Mouse (Mus musculus): ENCODE results near the gene Zfp113. TPM values are rescaled to one million over a fixed set of nuclear protein-coding genes. Genes with fewer than 3 reads are reported as not detected.
"Not testable (repeated sequence)": the region's sequence is repeated elsewhere in the genome, so short reads cannot be mapped to it uniquely, and the experiment has no call there.

The Zfp113 gene
- total RNA-seq, 2 experiments from 2014 or later: 1.4 to 3.5 TPM

DNA sequence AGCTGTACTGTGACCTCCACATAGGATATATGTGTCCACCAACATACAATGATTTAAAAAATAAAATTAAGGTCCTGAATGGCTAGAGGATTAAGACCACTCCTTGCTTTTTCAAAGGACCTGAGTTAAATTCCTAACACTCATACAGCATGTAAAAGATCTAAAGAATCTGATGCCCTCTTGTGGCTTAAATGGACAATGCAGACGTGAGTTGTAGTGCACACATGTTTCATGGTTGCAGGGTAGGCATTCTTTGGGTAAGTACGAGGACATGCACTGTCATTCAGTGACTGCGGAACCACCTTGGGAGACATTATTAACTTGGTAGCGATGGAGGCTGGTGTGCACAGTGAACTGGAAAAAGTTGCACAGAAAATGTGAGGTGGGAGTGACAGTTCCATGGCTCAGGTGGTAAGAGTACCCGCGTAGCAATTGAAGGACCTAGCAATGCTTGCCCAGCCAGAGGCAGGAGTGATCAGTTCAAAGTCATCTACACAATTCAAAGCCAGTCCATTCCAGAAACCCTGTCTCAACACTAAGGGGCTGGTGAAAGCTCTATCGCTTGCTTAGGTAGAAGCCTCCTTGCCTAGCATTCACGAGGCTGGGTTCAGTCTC lies 17.5 kb downstream of the Zfp113 start:
- ATAC-seq (ENCODE audit: poor library complexity, severe bottlenecking): peak; percentile 81

DNA sequence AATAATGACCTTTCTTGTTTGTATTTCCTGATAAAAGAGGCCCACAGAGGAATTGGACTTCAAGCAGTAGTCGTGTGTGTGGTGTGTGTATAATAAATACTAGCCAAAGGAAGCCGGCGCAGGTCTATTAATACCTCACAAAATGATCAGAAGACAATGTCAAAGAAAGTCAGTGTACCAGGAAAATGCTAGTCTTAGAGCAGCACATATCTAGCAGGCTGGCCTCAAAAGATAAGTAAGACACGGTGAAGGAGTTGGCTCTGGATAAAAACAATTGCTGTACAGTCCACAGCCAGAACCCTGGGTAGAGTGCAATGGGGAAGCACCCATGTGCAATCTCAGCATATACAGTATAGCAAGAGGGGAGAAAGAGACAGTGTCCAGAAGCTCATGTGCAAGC lies 18.3 kb downstream of the Zfp113 start:
- no peak for ATAC-seq (ENCODE audit: poor library complexity, severe bottlenecking)

DNA sequence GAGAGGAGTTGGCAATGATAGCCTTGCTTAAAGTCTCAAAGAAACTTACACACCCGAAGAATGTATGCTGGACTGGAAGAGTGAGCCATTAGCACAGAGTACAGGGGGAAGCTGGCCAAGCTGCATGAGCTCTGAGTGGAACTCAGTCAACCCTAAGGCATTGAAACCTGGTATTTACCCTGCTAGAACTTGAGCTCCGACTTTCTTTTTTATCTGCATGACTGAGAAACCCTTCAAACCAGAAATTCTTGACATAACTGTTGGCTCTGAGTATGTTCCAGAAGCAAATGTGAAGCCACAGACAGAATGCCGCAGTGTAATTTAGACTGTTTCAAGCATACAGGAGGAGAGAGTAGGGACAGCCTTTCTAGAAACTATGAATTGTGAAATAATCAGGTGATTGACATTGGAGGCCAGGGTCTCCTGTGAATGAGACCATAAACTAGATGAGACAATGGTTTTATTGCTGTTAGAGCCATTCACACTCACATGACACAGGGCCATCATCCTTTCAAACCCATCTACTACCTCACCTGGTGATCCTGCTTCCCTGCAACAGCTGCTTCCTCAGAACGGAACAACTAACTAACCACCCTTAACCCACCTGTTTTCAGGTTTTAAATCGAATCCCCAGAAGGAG lies 23.0 kb downstream of the Zfp113 start:
- ATAC-seq (ENCODE audit: poor library complexity, severe bottlenecking): no peak

- ATAC-seq (ENCODE audit: poor library complexity, severe bottlenecking): no peak
Measured at GRCm38 (mm10) chr5:138118041-138118440, 37.5 kb downstream of the Zfp113 start.

GRCm38 (mm10) chr5:138117199-138118015 lies 38.1 kb downstream of the Zfp113 start:
- ATAC-seq (ENCODE audit: poor library complexity, severe bottlenecking): 0 out of 2 replicates have a peak, but pooled peaks have one; percentile 0

- ATAC-seq (ENCODE audit: poor library complexity, severe bottlenecking): peak; percentile 100
Measured at GRCm38 (mm10) chr5:138116255-138117198, 39.0 kb downstream of the Zfp113 start, which contains the start of gene Zscan21. Gene Zscan21 (plus strand): TSS chr5:138116903.

DNA sequence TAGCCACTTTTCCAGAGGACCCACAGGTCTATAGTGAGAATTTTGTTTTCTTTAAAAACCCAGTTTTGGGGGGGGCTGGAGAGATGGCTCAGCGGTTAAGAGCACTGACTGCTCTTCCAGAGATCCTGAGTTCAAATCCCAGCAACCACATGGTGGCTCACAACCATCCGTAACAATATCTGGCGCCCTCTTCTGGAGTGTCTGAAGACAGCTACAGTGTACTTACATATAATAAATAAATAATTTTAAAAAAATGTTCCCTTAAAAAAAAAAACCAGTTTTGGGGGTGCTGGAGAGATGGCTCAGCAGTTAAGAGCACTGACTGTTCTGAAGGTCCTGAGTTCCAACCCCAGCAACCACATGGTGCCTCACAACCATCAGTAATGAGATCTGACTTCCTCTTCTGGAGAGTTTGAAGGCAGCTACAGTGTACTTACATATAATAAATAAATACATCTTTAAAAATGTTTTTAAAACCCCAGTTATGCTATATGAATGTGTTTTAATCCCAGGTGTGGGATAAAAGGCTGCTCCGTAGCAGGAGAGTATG lies 45.6 kb downstream of the Zfp113 start:
- ATAC-seq (ENCODE audit: poor library complexity, severe bottlenecking): not testable (repeated sequence)

- ATAC-seq (ENCODE audit: poor library complexity, severe bottlenecking): no peak
Measured at GRCm38 (mm10) chr5:138107130-138107529, 48.4 kb downstream of the Zfp113 start.

DNA sequence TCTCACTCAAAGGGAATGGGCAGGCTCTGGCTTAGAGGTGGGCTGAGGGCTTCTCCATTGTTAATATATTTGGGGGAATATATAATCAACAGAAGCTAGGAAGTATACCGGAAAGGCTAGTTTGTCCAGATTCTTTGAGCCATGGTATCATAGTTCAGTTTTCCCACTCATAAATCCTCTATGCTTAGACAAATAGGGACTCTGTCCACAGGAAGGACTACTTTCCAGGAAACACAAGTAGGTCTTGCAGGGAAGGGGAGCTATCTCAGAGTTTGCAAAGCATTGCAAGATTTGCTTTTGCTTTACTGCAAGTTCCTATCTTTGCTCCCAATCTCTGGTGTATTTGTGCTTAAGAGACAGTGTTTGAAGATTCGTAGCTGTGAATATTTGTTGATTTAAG lies 50.6 kb downstream of the Zfp113 start:
- ATAC-seq (ENCODE audit: poor library complexity, severe bottlenecking): no peak

GRCm38 (mm10) chr5:138094474-138094873 lies 61.1 kb downstream of the Zfp113 start:
- ATAC-seq (ENCODE audit: poor library complexity, severe bottlenecking): no peak

DNA sequence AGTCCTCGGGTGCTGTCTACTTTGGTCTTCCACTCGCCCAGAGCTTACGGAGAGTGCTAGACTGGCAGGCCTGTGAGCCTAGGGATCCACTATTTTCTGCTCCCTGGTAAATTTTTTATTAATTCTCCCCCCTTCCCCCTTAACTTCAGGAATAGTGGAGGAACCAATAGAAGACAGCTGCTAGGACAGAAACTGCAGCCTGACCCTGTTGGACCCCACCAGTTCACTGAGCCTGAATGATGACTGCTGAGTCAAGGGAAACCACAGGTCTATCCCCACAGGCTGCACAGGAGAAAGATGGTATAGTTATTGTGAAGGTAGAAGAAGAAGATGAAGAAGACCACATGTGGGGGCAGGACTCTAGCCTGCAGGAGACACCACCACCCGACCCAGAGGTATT lies 62.8 kb downstream of the Zfp113 start:
- ATAC-seq (ENCODE audit: poor library complexity, severe bottlenecking): no peak

DNA sequence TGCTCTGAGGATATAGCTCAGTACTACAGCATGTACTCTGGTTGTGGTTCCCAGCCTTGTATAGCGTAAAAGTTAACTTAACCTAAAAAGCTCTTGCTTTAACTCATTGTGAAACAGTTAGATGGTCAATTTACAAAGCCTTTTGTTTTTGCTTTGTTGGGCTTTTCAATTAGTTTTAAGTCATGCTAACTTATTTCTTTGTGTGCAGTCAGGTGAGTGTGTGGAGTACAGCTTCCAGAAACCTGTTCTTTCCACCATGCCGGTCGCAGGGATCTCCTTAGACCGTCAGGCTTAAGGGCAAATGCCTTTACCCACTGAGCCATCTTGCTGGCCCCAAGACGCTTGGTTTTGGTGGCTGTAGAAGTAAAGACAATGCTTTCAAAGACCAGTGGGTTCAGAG lies 64.8 kb downstream of the Zfp113 start:
- no peak for ATAC-seq (ENCODE audit: poor library complexity, severe bottlenecking)

- ATAC-seq (ENCODE audit: poor library complexity, severe bottlenecking): 0 out of 2 replicates have a peak, but pooled peaks have one; percentile 40
Measured at GRCm38 (mm10) chr5:138090271-138090670, 65.3 kb downstream of the Zfp113 start.

Other genes starting within 250 kb of the Zfp113 start
- gene Cyp3a13, start 234.1 kb downstream of the Zfp113 start, total RNA-seq (2015): not detected in 2 replicates
- gene Cyp3a13, start 234.1 kb downstream of the Zfp113 start, total RNA-seq (2017): not detected in 2 replicates
- gene Gjc3, start 192.6 kb downstream of the Zfp113 start, total RNA-seq (2015): not detected in 2 replicates
- gene Gjc3, start 192.6 kb downstream of the Zfp113 start, total RNA-seq (2017): not detected in 2 replicates
- not detected in 2 replicates for gene Azgp1, start 174.2 kb downstream of the Zfp113 start, total RNA-seq (2015)
- not detected in 2 replicates for gene Azgp1, start 174.2 kb downstream of the Zfp113 start, total RNA-seq (2017)
- gene Smok3a, start 134.5 kb downstream of the Zfp113 start, total RNA-seq (2015): not detected in 2 replicates
- not detected in 2 replicates for gene Smok3a, start 134.5 kb downstream of the Zfp113 start, total RNA-seq (2017)
- gene Smok3b, start 134.3 kb downstream of the Zfp113 start, total RNA-seq (2015): not detected in 2 replicates
- gene Smok3b, start 134.3 kb downstream of the Zfp113 start, total RNA-seq (2017): not detected in 2 replicates
- not detected in 2 replicates for gene Smok3c, start 102.5 kb downstream of the Zfp113 start, total RNA-seq (2015)
- gene Smok3c, start 102.5 kb downstream of the Zfp113 start, total RNA-seq (2017): not detected in 2 replicates
- gene Zkscan1, start 70.7 kb downstream of the Zfp113 start, total RNA-seq (2015): 16.1 TPM in 2 replicates
- 13.1 and 14.2 TPM in 2 replicates for gene Zkscan1, start 70.7 kb downstream of the Zfp113 start, total RNA-seq (2017)
- 10.3 and 12.2 TPM in 2 replicates for gene Zscan21, start 38.8 kb downstream of the Zfp113 start, total RNA-seq (2015)
- gene Zscan21, start 38.8 kb downstream of the Zfp113 start, total RNA-seq (2017): 7.2 and 7.7 TPM in 2 replicates
- 115 and 124 TPM in 2 replicates for gene Cops6, start 5.3 kb upstream of the Zfp113 start, total RNA-seq (2015)
- gene Cops6, start 5.3 kb upstream of the Zfp113 start, total RNA-seq (2017): 34.7 and 37.8 TPM in 2 replicates
- gene Ap4m1, start 16.3 kb upstream of the Zfp113 start, total RNA-seq (2015): 11.3 and 11.7 TPM in 2 replicates
- 23.5 and 28.5 TPM in 2 replicates for gene Ap4m1, start 16.3 kb upstream of the Zfp113 start, total RNA-seq (2017)
- 114 and 128 TPM in 2 replicates for gene Mcm7, start 16.7 kb upstream of the Zfp113 start, total RNA-seq (2015)
- 184 and 191 TPM in 2 replicates for gene Mcm7, start 16.7 kb upstream of the Zfp113 start, total RNA-seq (2017)
- 23.4 and 25.6 TPM in 2 replicates for gene Taf6, start 31.7 kb upstream of the Zfp113 start, total RNA-seq (2015)
- gene Taf6, start 31.7 kb upstream of the Zfp113 start, total RNA-seq (2017): 28.5 and 41.1 TPM in 2 replicates
- 24.0 and 25.5 TPM in 2 replicates for gene Cnpy4, start 31.7 kb upstream of the Zfp113 start, total RNA-seq (2015)
- 41.7 and 48.3 TPM in 2 replicates for gene Cnpy4, start 31.7 kb upstream of the Zfp113 start, total RNA-seq (2017)
- 5.3 and 6.5 TPM in 2 replicates for gene Mblac1, start 38.6 kb upstream of the Zfp113 start, total RNA-seq (2015)
- gene Mblac1, start 38.6 kb upstream of the Zfp113 start, total RNA-seq (2017): 4.6 and 5.8 TPM in 2 replicates
- gene Nxpe5, start 70.2 kb upstream of the Zfp113 start, total RNA-seq (2015): 0.87 and 1.2 TPM in 2 replicates
- 1.4 and 2.0 TPM in 2 replicates for gene Nxpe5, start 70.2 kb upstream of the Zfp113 start, total RNA-seq (2017)
- 187 and 189 TPM in 2 replicates for gene Lamtor4, start 99.7 kb upstream of the Zfp113 start, total RNA-seq (2015)
- 97.6 and 122 TPM in 2 replicates for gene Lamtor4, start 99.7 kb upstream of the Zfp113 start, total RNA-seq (2017)
- 51.5 and 53.9 TPM in 2 replicates for gene BC037034, start 108.3 kb upstream of the Zfp113 start, total RNA-seq (2015)
- gene BC037034, start 108.3 kb upstream of the Zfp113 start, total RNA-seq (2017): 49.2 and 54.9 TPM in 2 replicates
- not detected in 2 replicates for gene Gal3st4, start 117.1 kb upstream of the Zfp113 start, total RNA-seq (2015)
- not detected in 2 replicates for gene Gal3st4, start 117.1 kb upstream of the Zfp113 start, total RNA-seq (2017)
- gene Gm43720, start 124.2 kb upstream of the Zfp113 start, total RNA-seq (2015): not detected in 2 replicates
- gene Gm43720, start 124.2 kb upstream of the Zfp113 start, total RNA-seq (2017): not detected in 2 replicates
- 0.25 and 1.3 TPM in 2 replicates for gene Gpc2, start 124.3 kb upstream of the Zfp113 start, total RNA-seq (2015)
- 3.1 and 3.6 TPM in 2 replicates for gene Gpc2, start 124.3 kb upstream of the Zfp113 start, total RNA-seq (2017)
- 11.6 and 14.8 TPM in 2 replicates for gene Stag3, start 124.5 kb upstream of the Zfp113 start, total RNA-seq (2015)
- 12.5 and 26.0 TPM in 2 replicates for gene Stag3, start 124.5 kb upstream of the Zfp113 start, total RNA-seq (2017)
- gene Pvrig, start 186.2 kb upstream of the Zfp113 start, total RNA-seq (2015): 0.50 TPM in 1 of 2 replicates, not detected in the other
- gene Pvrig, start 186.2 kb upstream of the Zfp113 start, total RNA-seq (2017): 0.11 TPM in 1 of 2 replicates, not detected in the other

Data from megakaryocyte, adult 5-6 weeks (primary cell).